Mouse (Mus musculus) limb, embryonic 11.5 days (tissue): ENCODE measurements at regions not wholly inside any gene's neighbourhood (a gene's known extent, or its start where the extent isn't known, plus 50 kb on each side); places are given as distances from the start of the nearest gene placed in this dataset.

Experiments used
- ATAC-seq: fragments of 200-750 bp; cut with Nextera tagmentation; 2 replicates; pipeline ENCODE4 v1.8.0; 2017; ENCODE audit warnings: low read depth; ENCODE audit not compliant: insufficient number of reproducible peaks, low FRiP score, low TSS enrichment
- DNase-seq: peaks from one replicate; pipeline ENCODE4 v3.0.0-alpha.2; 2015; ENCODE audit warnings: low spot score
- H3K27ac ChIP-seq: fragments of 300-500 bp; sonication (generic); replicated peaks from 2 replicates; pipeline ENCODE4 v1.5.1; 2014; ENCODE audit warnings: low read depth, mild to moderate bottlenecking, low read length
- H3K27me3 ChIP-seq: fragments of 300-500 bp; sonication (generic); 2 replicates; pipeline ENCODE4 v1.6.1; 2014; ENCODE audit warnings: mild to moderate bottlenecking, low read length, mixed read lengths; ENCODE audit not compliant: control insufficient read depth, insufficient read depth
- H3K36me3 ChIP-seq: fragments of 300-500 bp; sonication (generic); 2 replicates; pipeline ENCODE4 v1.6.1; 2014; ENCODE audit warnings: mild to moderate bottlenecking, low read length, moderate library complexity, mixed read lengths; ENCODE audit not compliant: control insufficient read depth, insufficient read depth
- H3K4me1 ChIP-seq: fragments of 300-500 bp; sonication (generic); 2 replicates; pipeline ENCODE4 v1.6.1; 2014; ENCODE audit warnings: low read length, mixed read lengths; ENCODE audit not compliant: control insufficient read depth, insufficient read depth
- H3K4me2 ChIP-seq: fragments of 300-500 bp; sonication (generic); 2 replicates; pipeline ENCODE4 v1.6.1; 2014; ENCODE audit warnings: low read depth, mild to moderate bottlenecking, moderate library complexity; ENCODE audit not compliant: severe bottlenecking
- H3K4me3 ChIP-seq: fragments of 300-500 bp; sonication (generic); 2 replicates; pipeline ENCODE4 v1.5.1; 2014; ENCODE audit warnings: low read depth, low read length
- H3K9ac ChIP-seq: fragments of 300-500 bp; sonication (generic); 2 replicates; pipeline ENCODE4 v1.6.1; 2014; ENCODE audit warnings: mild to moderate bottlenecking, low read length
- H3K9me3 ChIP-seq: fragments of 300-500 bp; sonication (generic); 2 replicates; pipeline ENCODE4 v1.6.1; 2016; ENCODE audit warnings: low read length; ENCODE audit not compliant: control insufficient read depth
- WGBS: fragments of 180-500 bp; shearing (Covaris S2); extraction: QIAGEN DNeasy Blood & Tissue Kit; methylation state at CpG from one replicate; pipeline ENCODE4 v1.1.7; 2014; 5-methylcytosine and 5-hydroxymethylcytosine counted together

GRCm38 (mm10) chr13:83952862-83953261 lies 269.2 kb upstream of the Tmem161b start:
- Histone ChIP-seq H3K4me2 (no peak overlapping the region), H3K36me3 (no peaks in the 10 kb centered on the region), H3K4me1 (no peaks in the 10 kb centered on the region), H3K9me3 (no peaks in the 10 kb centered on the region), H3K9ac (no peak overlapping the region), H3K27ac (no peak overlapping the region), H3K4me3 (no peak overlapping the region), H3K27me3 (no peaks in the 10 kb centered on the region)
- WGBS: 40% methylated on average over 4 of the region's 4 CpGs
- no peak for ATAC-seq
- no peak for DNase-seq

- H3K27me3 ChIP-seq: no peaks in the 10 kb centered on the region
- ATAC-seq: no peak
These were observed 266.4 kb upstream of the Tmem161b start for GRCm38 (mm10) chr13:83955701-83956100.

GRCm38 (mm10) chr13:83978541-83978940 lies 243.6 kb upstream of the Tmem161b start:
- H3K4me1 ChIP-seq: no peaks in the 10 kb centered on the region
- H3K9ac ChIP-seq: no peak overlapping the region
- H3K4me3 ChIP-seq: no peak overlapping the region
- ATAC-seq (no peak), DNase-seq (no peak)
- no peaks in the 10 kb centered on the region for H3K36me3 ChIP-seq
- no peaks in the 10 kb centered on the region for H3K27me3 ChIP-seq
- no peak overlapping the region for H3K27ac ChIP-seq
- no peaks in the 10 kb centered on the region for H3K9me3 ChIP-seq
- no peak overlapping the region for H3K4me2 ChIP-seq

More at GRCm38 (mm10) chr13:83955701-83956100, 266.4 kb upstream of the Tmem161b start:
- Histone ChIP-seq H3K4me2 (no peak overlapping the region), H3K4me3 (no peak overlapping the region), H3K27ac (no peak overlapping the region), H3K4me1 (no peaks in the 10 kb centered on the region), H3K9me3 (no peaks in the 10 kb centered on the region), H3K36me3 (no peaks in the 10 kb centered on the region), H3K9ac (no peak overlapping the region)
- WGBS: 74% methylated on average over 5 of the region's 5 CpGs
- no peak for DNase-seq

GRCm38 (mm10) chr13:83979535-83979934 lies 242.6 kb upstream of the Tmem161b start:
- no peaks in the 10 kb centered on the region for H3K36me3 ChIP-seq
- no peak overlapping the region for H3K4me3 ChIP-seq
- H3K4me2 ChIP-seq: no peak overlapping the region
- no peaks in the 10 kb centered on the region for H3K27me3 ChIP-seq
- H3K27ac ChIP-seq: no peak overlapping the region
- no peaks in the 10 kb centered on the region for H3K4me1 ChIP-seq
- ATAC-seq (no peak), DNase-seq (no peak)
- no peaks in the 10 kb centered on the region for H3K9me3 ChIP-seq
- no peak overlapping the region for H3K9ac ChIP-seq

GRCm38 (mm10) chr13:83984651-83985331 lies 237.3 kb upstream of the Tmem161b start:
- Histone ChIP-seq H3K4me1 (no peaks in the 10 kb centered on the region), H3K27me3 (no peaks in the 10 kb centered on the region), H3K27ac (no peak overlapping the region), H3K9me3 (no peaks in the 10 kb centered on the region), H3K4me3 (no peak overlapping the region), H3K36me3 (no peaks in the 10 kb centered on the region), H3K9ac (no peak overlapping the region), H3K4me2 (no peak overlapping the region)
- no peak for ATAC-seq
- DNase-seq: no peak
- WGBS: 90% methylated on average over 10 of the region's 10 CpGs

GRCm38 (mm10) chr13:83987746-83988423 lies 234.2 kb upstream of the Tmem161b start:
- 48% methylated on average over 11 of the region's 11 CpGs for WGBS
- H3K4me2 ChIP-seq: no peak overlapping the region; the same call in 1 of the 2 replicates

GRCm38 (mm10) chr13:83988517-83988916 lies 233.6 kb upstream of the Tmem161b start:
- Histone ChIP-seq H3K4me2 (no peak overlapping the region), H3K9me3 (no peaks in the 10 kb centered on the region), H3K4me1 (no peaks in the 10 kb centered on the region), H3K36me3 (no peaks in the 10 kb centered on the region), H3K4me3 (no peak overlapping the region), H3K27me3 (no peaks in the 10 kb centered on the region), H3K9ac (no peak overlapping the region), H3K27ac (no peak overlapping the region)
- 74% methylated on average over 4 of the region's 4 CpGs for WGBS
- no peak for DNase-seq
- no peak for ATAC-seq

More at GRCm38 (mm10) chr13:83987746-83988423, 234.2 kb upstream of the Tmem161b start:
- H3K36me3 ChIP-seq: no peaks in the 10 kb centered on the region
- no peaks in the 10 kb centered on the region for H3K9me3 ChIP-seq
- H3K27ac ChIP-seq: no peak overlapping the region
- peak; percentile 29 for DNase-seq
- H3K27me3 ChIP-seq: no peaks in the 10 kb centered on the region
- 0 out of 2 replicates have a peak, but pooled peaks have one; percentile 62 for ATAC-seq
- no peaks in the 10 kb centered on the region for H3K4me1 ChIP-seq
- H3K9ac ChIP-seq: no peak overlapping the region
- no peak overlapping the region for H3K4me3 ChIP-seq

GRCm38 (mm10) chr13:83997599-83998369 lies 224.3 kb upstream of the Tmem161b start:
- no peaks in the 10 kb centered on the region for H3K27me3 ChIP-seq
- H3K9ac ChIP-seq: no peak overlapping the region
- no peaks in the 10 kb centered on the region for H3K36me3 ChIP-seq
- ATAC-seq: no peak
- H3K27ac ChIP-seq: no peak overlapping the region
- no peak overlapping the region for H3K4me2 ChIP-seq
- WGBS: 73% methylated on average over 12 of the region's 12 CpGs
- no peaks in the 10 kb centered on the region for H3K4me1 ChIP-seq
- H3K9me3 ChIP-seq: no peaks in the 10 kb centered on the region
- H3K4me3 ChIP-seq: no peak overlapping the region
- no peak for DNase-seq
